Mouse (Mus musculus) c-Kit-positive CD71-negative TER-119-negative erythroid progenitor cells, embryonic 14.5 days (primary cell): ENCODE results near the gene Prm3.

Experiments used
- DNase-seq: peaks from one replicate; pipeline ENCODE4 v3.0.0-alpha.2; 2013; ENCODE audit warnings: low read depth

Prm3 gene

DNA sequence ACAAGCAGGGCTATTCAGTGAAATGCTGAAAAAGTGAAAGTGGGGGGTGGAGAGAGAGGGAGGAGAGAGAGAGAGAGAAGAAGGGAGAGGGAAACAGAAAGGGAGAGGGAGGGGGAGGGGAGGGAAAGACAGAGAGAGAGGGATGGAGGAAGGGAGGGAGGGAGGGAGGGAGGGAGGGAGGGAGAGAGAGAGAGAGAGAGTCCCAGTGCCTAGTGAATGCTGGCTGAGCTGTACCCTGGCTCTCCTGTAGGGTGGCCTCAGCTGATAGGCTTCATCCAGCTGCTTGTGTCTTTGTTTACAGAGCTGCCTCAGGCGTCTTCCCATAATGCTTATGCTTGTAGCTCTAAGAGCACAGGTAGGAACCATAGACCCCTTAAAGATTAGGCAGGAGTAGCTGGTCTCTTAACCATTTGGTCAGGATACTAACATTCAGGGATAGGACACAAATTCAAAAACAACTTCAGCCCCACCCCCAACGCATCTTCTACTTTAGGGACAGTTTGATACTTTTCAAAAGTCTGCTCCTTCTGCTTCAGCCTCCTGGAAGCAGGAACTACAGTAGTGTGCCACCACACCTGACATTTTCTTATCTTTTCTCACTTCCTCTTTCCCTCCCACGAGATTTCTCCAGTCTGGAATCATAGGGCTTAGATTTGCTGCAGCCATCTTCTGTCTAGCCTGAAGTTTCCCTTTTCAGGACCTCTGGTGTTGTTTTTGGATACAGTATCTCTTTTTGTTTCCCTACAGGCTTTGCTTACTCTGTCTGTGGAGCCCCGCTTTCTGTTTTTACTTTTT, 20.0 kb downstream of the Prm3 start:
- no peak for DNase-seq

DNA sequence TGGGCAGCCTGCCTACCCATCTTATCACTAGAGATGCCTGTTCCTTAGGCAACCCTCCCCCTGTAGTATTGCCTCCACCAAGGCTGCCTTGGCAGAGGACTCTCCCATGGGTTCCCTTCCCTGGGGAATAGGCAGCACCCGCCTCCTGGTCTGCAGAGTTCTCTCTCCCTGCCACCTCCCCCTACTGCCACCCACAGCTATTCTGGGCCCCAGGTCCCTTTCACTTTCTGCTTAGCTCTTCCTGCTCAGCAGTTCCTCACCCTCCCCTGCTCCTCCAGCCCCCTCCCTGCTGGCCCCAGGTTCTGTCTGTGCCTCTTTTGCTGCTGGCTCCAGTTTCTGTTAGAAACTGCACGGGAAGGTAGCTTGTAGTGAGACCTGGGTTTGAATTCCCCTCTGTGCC, 21.1 kb downstream of the Prm3 start:
- DNase-seq: no peak

DNA sequence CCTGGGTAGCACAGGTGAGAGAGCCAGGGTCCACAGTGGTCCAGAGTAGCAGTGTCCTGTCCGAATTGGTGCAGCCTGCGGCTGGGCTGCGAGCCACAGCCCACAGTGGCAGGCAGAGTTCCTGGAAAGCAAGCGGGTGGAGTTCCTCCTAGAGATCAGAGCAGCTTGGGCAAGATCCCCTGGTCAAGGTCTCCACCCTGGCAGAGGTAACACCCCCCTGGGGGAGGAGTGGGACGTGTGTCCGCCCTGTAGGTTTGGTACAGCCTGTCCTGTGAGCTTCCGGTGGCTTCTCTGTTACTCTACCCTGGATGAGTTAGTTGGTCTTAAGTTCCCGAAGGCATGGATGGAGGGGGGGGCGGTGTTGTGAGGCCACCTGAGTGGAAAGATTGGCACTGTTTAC, 21.9 kb downstream of the Prm3 start:
- no peak for DNase-seq

DNA sequence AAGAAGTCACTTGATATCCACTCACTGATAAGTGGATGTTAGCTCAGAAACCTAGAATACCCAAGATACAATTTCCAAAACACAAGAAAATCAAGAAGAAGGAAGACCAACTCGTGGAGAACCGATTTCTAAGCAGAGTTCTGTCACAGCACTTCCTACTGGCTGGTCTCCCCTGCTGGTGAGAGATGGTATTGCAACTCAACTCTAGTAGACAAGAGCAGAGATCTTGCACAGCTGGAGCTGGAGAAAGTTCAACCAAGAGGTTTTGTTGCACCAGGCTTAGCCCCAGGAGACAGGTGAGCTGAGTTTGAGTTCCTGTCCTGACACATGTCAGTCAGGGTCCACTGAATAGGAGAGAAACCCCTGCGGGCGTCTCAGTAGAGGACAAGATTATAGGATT, 23.6 kb downstream of the Prm3 start:
- peak; percentile 74 for DNase-seq

DNA sequence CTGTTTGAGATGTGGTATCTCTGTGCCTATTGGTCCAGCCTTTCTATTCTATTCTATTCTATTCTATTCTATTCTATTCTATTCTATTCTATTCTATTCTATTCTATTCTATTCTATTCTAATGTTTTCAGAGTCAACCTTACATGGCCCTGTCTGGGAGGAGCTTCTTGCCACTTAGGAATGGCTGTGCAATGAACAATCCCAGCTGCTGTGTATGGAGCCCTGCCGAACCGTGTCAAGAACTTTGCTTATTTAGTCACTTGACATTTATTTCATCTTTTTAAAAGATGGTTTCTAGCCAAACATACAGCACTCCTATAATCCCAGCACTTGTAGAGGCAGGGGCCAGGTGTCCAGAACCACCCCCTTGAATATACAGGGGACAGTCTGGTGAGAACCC, 26.4 kb downstream of the Prm3 start:
- DNase-seq: no peak

DNA sequence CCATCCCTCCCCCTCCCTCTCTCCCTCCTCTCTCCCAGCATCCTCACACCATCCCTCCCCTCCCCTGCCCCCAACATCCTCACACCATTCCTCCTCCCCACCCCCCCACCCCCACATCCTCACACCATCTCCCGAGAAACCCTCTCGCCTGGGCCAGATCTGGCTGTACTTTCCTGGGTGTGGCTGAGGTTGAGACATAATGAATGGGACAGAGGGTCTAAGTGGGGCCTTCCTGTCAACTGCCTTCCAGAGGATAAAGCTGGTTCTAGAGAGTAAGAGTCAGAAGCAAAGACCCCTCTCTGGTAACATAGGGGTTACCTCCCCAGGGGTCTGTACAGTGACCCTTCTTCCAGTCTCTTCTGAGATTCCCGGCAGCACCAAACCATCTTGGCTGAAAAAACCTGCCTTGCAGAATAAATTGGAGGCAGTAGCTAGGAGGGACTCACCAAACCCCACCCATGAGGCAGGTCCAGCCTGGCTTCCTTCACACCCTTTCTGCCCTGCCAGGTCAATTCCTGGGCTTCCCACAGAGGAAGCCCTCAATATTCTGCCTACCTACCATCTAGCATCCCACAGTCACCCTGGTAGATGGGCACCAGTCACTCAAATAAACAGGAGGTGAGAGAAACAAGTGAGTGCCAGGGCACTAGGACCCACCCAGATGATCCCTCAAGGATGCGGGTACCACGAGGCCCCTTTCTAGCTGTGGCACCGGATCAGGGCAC, 27.0 kb downstream of the Prm3 start:
- no peak for DNase-seq

DNA sequence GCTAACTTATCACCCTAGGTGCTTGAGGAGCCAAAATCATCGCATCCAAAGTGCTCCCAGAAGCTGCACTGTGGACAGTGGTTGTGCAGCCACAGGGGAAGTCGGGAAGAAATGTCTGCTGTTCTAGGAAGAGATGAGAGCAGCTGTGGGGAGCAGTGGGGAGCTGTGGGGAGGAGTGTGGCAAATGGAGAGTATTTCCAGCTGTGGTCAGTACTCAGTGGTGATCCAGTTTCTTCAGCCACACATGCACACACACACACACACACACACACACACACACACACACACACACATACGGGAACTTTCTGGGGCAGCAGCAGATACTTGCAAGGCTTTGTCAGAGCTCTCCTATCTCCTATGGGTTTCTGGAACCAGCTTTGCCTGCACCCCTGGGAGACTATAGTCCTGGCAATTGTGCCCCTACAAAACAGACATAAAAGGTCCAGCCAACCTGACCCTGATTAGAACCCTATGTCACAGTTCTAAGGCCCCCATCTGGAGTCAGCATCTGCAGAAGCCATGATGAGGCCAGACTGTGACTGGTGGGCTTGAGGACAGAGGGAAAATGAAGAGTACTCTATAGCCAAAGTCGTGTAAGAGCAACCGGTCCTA, 28.0 kb downstream of the Prm3 start:
- DNase-seq: no peak

- no peak for DNase-seq
Measured at GRCm38 (mm10) chr16:10761182-10761581, 29.5 kb downstream of the Prm3 start.

- DNase-seq: no peak
Measured at GRCm38 (mm10) chr16:10756168-10756567, 34.5 kb downstream of the Prm3 start.

DNA sequence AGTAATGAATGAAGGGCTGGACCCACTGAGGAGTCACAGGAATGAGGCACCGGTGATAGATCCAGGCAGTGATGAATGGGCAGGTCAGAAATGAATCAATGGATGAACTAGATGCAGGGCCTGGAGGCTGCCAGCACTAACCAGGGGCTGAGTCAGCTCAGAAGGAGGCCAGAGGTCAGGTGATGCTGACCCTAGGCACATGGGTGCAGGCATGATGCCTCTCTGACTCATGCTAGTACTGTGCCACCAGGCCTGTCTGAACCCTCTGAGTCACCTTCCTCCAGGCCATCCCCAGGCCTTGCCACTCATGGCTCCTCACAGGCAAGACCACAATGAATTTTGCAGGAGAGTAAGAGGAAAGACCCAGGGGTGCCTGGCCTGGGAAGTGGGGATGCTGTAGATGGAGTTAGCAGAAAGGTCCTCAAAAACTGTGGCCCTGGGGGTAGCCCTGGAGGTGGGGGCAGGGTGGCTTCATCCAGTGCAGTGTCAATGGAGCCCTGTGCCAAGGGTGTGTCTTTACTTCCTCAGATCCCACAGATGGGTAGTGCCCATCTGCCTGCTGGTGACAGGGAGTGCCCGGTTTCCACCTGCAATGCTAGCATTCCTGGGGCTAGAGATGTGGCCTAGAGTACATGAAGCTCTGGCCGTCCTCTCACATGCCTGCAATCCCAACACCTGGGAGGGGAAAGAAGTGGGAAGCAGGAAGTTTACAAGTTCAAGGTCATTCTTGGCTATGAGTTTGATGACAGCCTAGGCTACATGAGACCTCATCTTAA, 36.0 kb downstream of the Prm3 start:
- DNase-seq: no peak

GRCm38 (mm10) chr16:10749824-10750223, 40.9 kb downstream of the Prm3 start:
- no peak for DNase-seq

DNA sequence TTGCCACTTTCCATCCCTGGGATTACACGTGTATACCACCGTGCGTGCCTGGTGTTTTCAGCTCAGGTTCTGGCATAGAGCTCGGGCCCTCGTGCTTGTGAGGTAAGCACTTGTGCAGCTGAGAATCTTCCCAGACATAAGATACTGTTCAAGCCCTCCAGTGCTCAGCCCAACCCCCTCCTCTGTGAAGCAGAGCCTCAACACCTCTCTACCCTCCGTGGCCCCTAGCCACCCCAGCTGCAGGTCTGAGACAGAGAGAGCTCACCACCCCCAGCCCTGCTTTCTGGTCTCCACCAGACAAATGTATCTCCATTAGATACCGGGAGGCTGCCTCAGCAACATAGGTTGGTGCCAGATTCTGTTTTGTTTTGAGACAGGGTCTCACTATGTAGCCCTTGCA, 41.5 kb downstream of the Prm3 start:
- DNase-seq: no peak

- DNase-seq: no peak
Measured at GRCm38 (mm10) chr16:10741082-10741481, 49.6 kb downstream of the Prm3 start.
